Mouse (Mus musculus): ENCODE measurements at regions not wholly inside any gene's neighbourhood (a gene's known extent, or its start where the extent isn't known, plus 50 kb on each side); places are given as distances from the start of the nearest gene placed in this dataset.

- Histone ChIP-seq H3K36me3 (no peaks in the 10 kb centered on the region), H3K4me1 (no peaks in the 10 kb centered on the region), H3K27me3 (replicated peaks) (0 out of 2 replicates have a peak, but pooled peaks cover 9% of the 10 kb centered on the region), H3K4me2 (no peak overlapping the region), H3K9me3 (replicated peaks) (no peaks in the 10 kb centered on the region), H3K4me3 (replicated peaks) (no peak overlapping the region), H3K9ac (replicated peaks) (no peak overlapping the region), H3K27ac (replicated peaks) (no peak overlapping the region)
- 57% methylated on average over 14 of the region's 14 CpGs for WGBS
- no peak for ATAC-seq (ENCODE audit: low FRiP score)
Observed at GRCm38 (mm10) chrX:166952528-166953189, 256.5 kb downstream of the Tmsb4x start.

GRCm38 (mm10) chrX:166951011-166951410 lies 258.1 kb downstream of the Tmsb4x start:
- Histone ChIP-seq H3K9ac (replicated peaks) (no peak overlapping the region), H3K36me3 (no peaks in the 10 kb centered on the region), H3K9me3 (replicated peaks) (no peaks in the 10 kb centered on the region), H3K27me3 (replicated peaks) (0 out of 2 replicates have a peak, but pooled peaks cover 7% of the 10 kb centered on the region), H3K4me3 (replicated peaks) (no peak overlapping the region), H3K4me2 (no peak overlapping the region), H3K4me1 (no peaks in the 10 kb centered on the region), H3K27ac (replicated peaks) (no peak overlapping the region)
- ATAC-seq (ENCODE audit: low FRiP score), result no peak
- WGBS, result 84% methylated on average over 6 of the region's 6 CpGs

GRCm38 (mm10) chrX:166945915-166946314 lies 263.2 kb downstream of the Tmsb4x start:
- Histone ChIP-seq H3K4me2 (no peak overlapping the region), H3K36me3 (no peaks in the 10 kb centered on the region), H3K27ac (replicated peaks) (no peak overlapping the region), H3K9ac (replicated peaks) (no peak overlapping the region), H3K4me1 (no peaks in the 10 kb centered on the region), H3K27me3 (replicated peaks) (peaks cover 11% of the 10 kb centered on the region), H3K9me3 (replicated peaks) (no peaks in the 10 kb centered on the region), H3K4me3 (replicated peaks) (no peak overlapping the region)
- ATAC-seq (ENCODE audit: low FRiP score), result no peak
- WGBS, result 84% methylated on average over 1 of the region's 1 CpGs

- H3K27ac ChIP-seq (replicated peaks), result no peak overlapping the region
- ATAC-seq (ENCODE audit: low FRiP score), result no peak
- no peak overlapping the region for H3K4me2 ChIP-seq
- no peaks in the 10 kb centered on the region for H3K4me1 ChIP-seq
- no peak overlapping the region for H3K4me3 ChIP-seq (replicated peaks)
- 86% methylated on average over 1 of the region's 1 CpGs for WGBS
- H3K9me3 ChIP-seq (replicated peaks), result no peaks in the 10 kb centered on the region
- no peaks in the 10 kb centered on the region for H3K36me3 ChIP-seq
- no peak overlapping the region for H3K9ac ChIP-seq (replicated peaks)
- peaks cover 11% of the 10 kb centered on the region for H3K27me3 ChIP-seq (replicated peaks)
Observed at GRCm38 (mm10) chrX:166945476-166945875, 263.6 kb downstream of the Tmsb4x start.

- no peak overlapping the region for H3K4me2 ChIP-seq
- H3K36me3 ChIP-seq, result no peaks in the 10 kb centered on the region
- 77% methylated on average over 2 of the region's 2 CpGs for WGBS
- H3K9me3 ChIP-seq (replicated peaks), result no peaks in the 10 kb centered on the region
- H3K27me3 ChIP-seq (replicated peaks), result peaks cover 4% of the 10 kb centered on the region; the same call in 1 of the 2 replicates
- H3K9ac ChIP-seq (replicated peaks), result no peak overlapping the region
- ATAC-seq (ENCODE audit: low FRiP score), result no peak
- H3K4me1 ChIP-seq, result no peaks in the 10 kb centered on the region
- no peak overlapping the region for H3K4me3 ChIP-seq (replicated peaks)
- no peak overlapping the region for H3K27ac ChIP-seq (replicated peaks)
Observed at GRCm38 (mm10) chrX:166933766-166934165, 275.3 kb downstream of the Tmsb4x start.

GRCm38 (mm10) chrX:166932472-166932871 lies 276.6 kb downstream of the Tmsb4x start:
- no peak overlapping the region for H3K27ac ChIP-seq (replicated peaks)
- H3K9ac ChIP-seq (replicated peaks), result no peak overlapping the region
- H3K4me1 ChIP-seq, result no peaks in the 10 kb centered on the region
- H3K4me2 ChIP-seq, result no peak overlapping the region
- no peak for ATAC-seq (ENCODE audit: low FRiP score)
- H3K9me3 ChIP-seq (replicated peaks), result no peaks in the 10 kb centered on the region
- H3K4me3 ChIP-seq (replicated peaks), result no peak overlapping the region
- peaks cover 4% of the 10 kb centered on the region; the same call in 1 of the 2 replicates for H3K27me3 ChIP-seq (replicated peaks)
- no peaks in the 10 kb centered on the region for H3K36me3 ChIP-seq

GRCm38 (mm10) chrX:166931048-166931447 lies 278.1 kb downstream of the Tmsb4x start:
- no peaks in the 10 kb centered on the region for H3K9me3 ChIP-seq (replicated peaks)
- no peaks in the 10 kb centered on the region for H3K4me1 ChIP-seq
- ATAC-seq (ENCODE audit: low FRiP score), result no peak
- no peak overlapping the region for H3K4me2 ChIP-seq
- H3K27me3 ChIP-seq (replicated peaks), result peaks cover 5% of the 10 kb centered on the region; the same call in 1 of the 2 replicates
- H3K36me3 ChIP-seq, result no peaks in the 10 kb centered on the region
- H3K9ac ChIP-seq (replicated peaks), result no peak overlapping the region
- H3K27ac ChIP-seq (replicated peaks), result no peak overlapping the region
- WGBS, result 58% methylated on average over 4 of the region's 4 CpGs
- no peak overlapping the region for H3K4me3 ChIP-seq (replicated peaks)

GRCm38 (mm10) chrX:166929716-166930420 lies 279.2 kb downstream of the Tmsb4x start:
- WGBS, result 36% methylated on average over 6 of the region's 6 CpGs
- H3K36me3 ChIP-seq, result no peaks in the 10 kb centered on the region

GRCm38 (mm10) chrX:166915356-166915953 lies 293.7 kb downstream of the Tmsb4x start:
- 70% methylated on average over 2 of the region's 2 CpGs for WGBS
- no peak for ATAC-seq (ENCODE audit: low FRiP score)
- H3K4me3 ChIP-seq (replicated peaks), result no peak overlapping the region

More at GRCm38 (mm10) chrX:166929716-166930420, 279.2 kb downstream of the Tmsb4x start:
- Histone ChIP-seq H3K27me3 (replicated peaks) (peaks cover 13% of the 10 kb centered on the region; the same call in 1 of the 2 replicates), H3K9me3 (replicated peaks) (no peaks in the 10 kb centered on the region), H3K9ac (replicated peaks) (no peak overlapping the region), H3K27ac (replicated peaks) (no peak overlapping the region), H3K4me1 (no peaks in the 10 kb centered on the region), H3K4me3 (replicated peaks) (no peak overlapping the region), H3K4me2 (no peak overlapping the region)
- no peak for ATAC-seq (ENCODE audit: low FRiP score)

GRCm38 (mm10) chrX:166906602-166907001 lies 302.5 kb downstream of the Tmsb4x start:
- 64% methylated on average over 6 of the region's 6 CpGs for WGBS
- Histone ChIP-seq H3K9me3 (replicated peaks) (no peaks in the 10 kb centered on the region), H3K36me3 (no peaks in the 10 kb centered on the region), H3K27me3 (replicated peaks) (no peaks in the 10 kb centered on the region; the same call in 1 of the 2 replicates), H3K4me1 (no peaks in the 10 kb centered on the region), H3K27ac (replicated peaks) (no peak overlapping the region), H3K4me3 (replicated peaks) (no peak overlapping the region), H3K9ac (replicated peaks) (no peak overlapping the region), H3K4me2 (no peak overlapping the region)
- no peak for ATAC-seq (ENCODE audit: low FRiP score)

More at GRCm38 (mm10) chrX:166915356-166915953, 293.7 kb downstream of the Tmsb4x start:
- H3K36me3 ChIP-seq, result no peaks in the 10 kb centered on the region
- no peaks in the 10 kb centered on the region for H3K9me3 ChIP-seq (replicated peaks)
- H3K9ac ChIP-seq (replicated peaks), result no peak overlapping the region
- H3K27ac ChIP-seq (replicated peaks), result no peak overlapping the region
- no peaks in the 10 kb centered on the region for H3K4me1 ChIP-seq
- no peak overlapping the region for H3K4me2 ChIP-seq
- peaks cover 14% of the 10 kb centered on the region for H3K27me3 ChIP-seq (replicated peaks)

- Histone ChIP-seq H3K4me3 (replicated peaks) (no peak overlapping the region), H3K36me3 (no peaks in the 10 kb centered on the region), H3K9ac (replicated peaks) (no peak overlapping the region), H3K27me3 (replicated peaks) (peaks cover 8% of the 10 kb centered on the region; the same call in 1 of the 2 replicates), H3K4me1 (no peaks in the 10 kb centered on the region), H3K9me3 (replicated peaks) (no peaks in the 10 kb centered on the region), H3K4me2 (no peak overlapping the region), H3K27ac (replicated peaks) (no peak overlapping the region)
- ATAC-seq (ENCODE audit: low FRiP score), result no peak
- 78% methylated on average over 6 of the region's 6 CpGs for WGBS
Observed at GRCm38 (mm10) chrX:166900761-166901160, 308.4 kb downstream of the Tmsb4x start.

- Histone ChIP-seq H3K27me3 (replicated peaks) (peaks cover 11% of the 10 kb centered on the region; the same call in 1 of the 2 replicates), H3K4me3 (replicated peaks) (no peak overlapping the region), H3K4me1 (no peaks in the 10 kb centered on the region), H3K36me3 (no peaks in the 10 kb centered on the region), H3K4me2 (no peak overlapping the region), H3K9me3 (replicated peaks) (no peaks in the 10 kb centered on the region), H3K9ac (replicated peaks) (no peak overlapping the region), H3K27ac (replicated peaks) (no peak overlapping the region)
- no peak for ATAC-seq (ENCODE audit: low FRiP score)
- WGBS, result 84% methylated on average over 2 of the region's 2 CpGs
Observed at GRCm38 (mm10) chrX:166895199-166895598, 309.7 kb upstream of the Egfl6 start.
